Mouse (Mus musculus) cerebellum, postnatal 14 days (tissue): Measurements from ENCODE around the gene Phactr4.

Experiments
- DNase-seq, 2 experiments: peaks; one replicate each; pipeline ENCODE4 v3.0.0; 2021; ENCODE audit warnings: mixed read lengths in 2 of 2

Phactr4 gene

GRCm38 (mm10) chr4:132367480-132368201, 54.6 kb downstream of the Phactr4 start:
- DNase-seq, result no peak

GRCm38 (mm10) chr4:132365450-132366060, 56.7 kb downstream of the Phactr4 start:
- no peak for DNase-seq

GRCm38 (mm10) chr4:132363487-132363886, 58.8 kb downstream of the Phactr4 start:
- DNase-seq, result no peak

- DNase-seq, result no peak
Measured at GRCm38 (mm10) chr4:132359510-132359909, 62.8 kb downstream of the Phactr4 start.

- peak; percentile 48 to 50 for DNase-seq
Measured at GRCm38 (mm10) chr4:132356170-132356569, 66.1 kb downstream of the Phactr4 start.

GRCm38 (mm10) chr4:132355403-132355802, 66.9 kb downstream of the Phactr4 start:
- DNase-seq, result no peak

- peak in 1 of 2 experiments; percentile 41 for DNase-seq
Measured at GRCm38 (mm10) chr4:132354571-132354970, 67.7 kb downstream of the Phactr4 start.

- peak; percentile 82 to 89 for DNase-seq
Measured at GRCm38 (mm10) chr4:132353481-132353885, 68.8 kb downstream of the Phactr4 start, which contains the start of gene Rcc1. TSS of gene Rcc1 (minus strand) at chr4:132353605.

- DNase-seq, result peak; percentile 26 to 30
Measured at GRCm38 (mm10) chr4:132352739-132353138, 69.5 kb downstream of the Phactr4 start.

- no peak for DNase-seq
Measured at GRCm38 (mm10) chr4:132351401-132351800, 70.9 kb downstream of the Phactr4 start.

- no peak for DNase-seq
Measured at GRCm38 (mm10) chr4:132350854-132351253, 71.4 kb downstream of the Phactr4 start.

GRCm38 (mm10) chr4:132350123-132350740, 72.1 kb downstream of the Phactr4 start:
- DNase-seq, result no peak

- no peak for DNase-seq
Measured at GRCm38 (mm10) chr4:132349495-132350122, 72.7 kb downstream of the Phactr4 start.

- no peak for DNase-seq
Measured at GRCm38 (mm10) chr4:132346661-132347060, 75.6 kb downstream of the Phactr4 start.

- no peak for DNase-seq
Measured at GRCm38 (mm10) chr4:132346261-132346660, 76.0 kb downstream of the Phactr4 start.

GRCm38 (mm10) chr4:132345843-132346212, 76.5 kb downstream of the Phactr4 start:
- no peak for DNase-seq

GRCm38 (mm10) chr4:132345135-132345842, 77.0 kb downstream of the Phactr4 start:
- DNase-seq, result peak; percentile 99

- no peak for DNase-seq
Measured at GRCm38 (mm10) chr4:132344403-132345134, 77.7 kb downstream of the Phactr4 start.

GRCm38 (mm10) chr4:132341451-132341850, 80.8 kb downstream of the Phactr4 start:
- DNase-seq, result no peak

GRCm38 (mm10) chr4:132338943-132339342, 83.3 kb downstream of the Phactr4 start:
- DNase-seq, result peak; percentile 59 to 81

GRCm38 (mm10) chr4:132332880-132333279, 89.4 kb downstream of the Phactr4 start:
- DNase-seq, result no peak

GRCm38 (mm10) chr4:132331960-132332359, 90.3 kb downstream of the Phactr4 start:
- DNase-seq, result no peak
